Mouse (Mus musculus): Measurements from ENCODE around the gene G2e3.
A peak's percentile ranks its signal among the peaks of the same experiment; 100 is the strongest.

Gene G2e3

DNA sequence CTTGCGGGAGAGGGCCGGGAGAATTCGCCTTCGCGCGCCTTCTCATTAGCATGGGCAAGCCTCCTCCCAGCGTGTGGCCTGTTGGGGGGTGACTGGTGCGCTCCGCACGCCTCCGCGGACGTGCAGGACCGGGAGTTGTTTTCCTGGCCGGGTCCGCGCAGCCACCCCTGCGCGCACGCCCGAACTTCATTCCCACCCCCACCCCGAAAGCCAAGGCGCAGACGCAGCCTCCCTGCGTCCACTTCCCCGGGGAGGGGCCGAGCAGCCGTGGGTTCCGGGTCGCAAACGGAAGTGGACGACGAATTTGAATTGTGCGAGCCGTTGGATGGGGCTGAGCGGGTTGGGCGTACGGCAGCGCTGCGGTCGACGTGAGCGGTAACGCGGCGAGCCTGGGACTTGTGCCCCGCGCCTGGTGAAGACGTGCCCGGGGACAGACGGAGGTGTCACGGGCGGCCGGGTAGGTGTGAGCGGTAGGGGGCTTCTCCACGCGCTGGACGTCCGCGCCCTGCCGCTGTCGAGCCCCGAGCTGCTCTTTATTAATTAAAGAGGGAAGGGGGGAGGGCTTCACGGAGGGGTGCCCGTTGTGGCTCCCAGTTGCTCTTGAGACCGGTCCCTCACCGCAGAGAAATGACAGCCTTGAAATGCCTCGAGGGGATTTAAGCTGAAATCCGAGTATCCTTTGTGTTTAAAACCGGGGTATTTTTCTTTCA lies at the start of gene G2e3:
Gene G2e3 (plus strand): TSS at position 74 of the 710 bp plus-strand sequence.
- peak; percentile 92 for DNase-seq

GRCm38 (mm10) chr12:51323604-51324003 lies 24.3 kb upstream of the G2e3 start:
- no peak for DNase-seq

- no peak for DNase-seq
Observed at GRCm38 (mm10) chr12:51326819-51327218, 21.0 kb upstream of the G2e3 start.

DNA sequence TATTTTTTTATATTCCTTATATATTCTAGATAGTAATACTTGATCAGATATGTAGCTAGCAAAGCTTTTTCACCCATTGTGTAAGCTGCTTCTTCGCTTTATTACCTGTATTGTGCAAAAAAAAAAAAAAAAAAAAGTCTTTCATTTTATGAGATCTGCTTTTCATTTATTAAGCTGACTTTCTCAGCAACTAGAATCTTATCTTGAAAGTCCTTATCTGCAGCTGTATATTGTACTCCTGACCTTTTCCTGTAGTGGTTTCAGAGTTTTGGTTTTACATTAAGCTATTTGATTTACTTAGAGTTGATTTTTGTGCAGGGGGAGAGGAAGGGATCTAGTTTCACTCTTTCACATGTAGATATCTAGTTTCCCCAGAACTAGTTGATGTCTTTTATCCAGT lies 10.8 kb upstream of the G2e3 start:
- DNase-seq = no peak

- no peak for DNase-seq
Observed at GRCm38 (mm10) chr12:51346121-51346520, 1.7 kb upstream of the G2e3 start.

DNA sequence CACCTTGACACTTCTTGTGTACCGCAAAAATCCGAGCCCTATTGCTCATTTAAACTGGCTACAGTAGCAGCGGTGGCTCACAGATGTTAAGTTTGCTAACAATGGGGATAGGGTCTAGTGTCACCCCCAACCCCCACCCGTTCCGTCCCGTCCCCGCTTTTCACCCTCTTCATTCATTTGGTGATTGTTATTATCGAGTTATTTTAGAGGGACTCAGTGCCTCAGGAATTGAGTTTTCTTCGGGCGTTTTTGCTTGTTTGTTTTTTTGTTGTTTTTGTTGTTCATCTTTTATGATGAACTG lies 787 bp downstream of the G2e3 start:
- DNase-seq = no peak

- no peak for DNase-seq
Observed at GRCm38 (mm10) chr12:51355296-51355695, 7.4 kb downstream of the G2e3 start.

DNA sequence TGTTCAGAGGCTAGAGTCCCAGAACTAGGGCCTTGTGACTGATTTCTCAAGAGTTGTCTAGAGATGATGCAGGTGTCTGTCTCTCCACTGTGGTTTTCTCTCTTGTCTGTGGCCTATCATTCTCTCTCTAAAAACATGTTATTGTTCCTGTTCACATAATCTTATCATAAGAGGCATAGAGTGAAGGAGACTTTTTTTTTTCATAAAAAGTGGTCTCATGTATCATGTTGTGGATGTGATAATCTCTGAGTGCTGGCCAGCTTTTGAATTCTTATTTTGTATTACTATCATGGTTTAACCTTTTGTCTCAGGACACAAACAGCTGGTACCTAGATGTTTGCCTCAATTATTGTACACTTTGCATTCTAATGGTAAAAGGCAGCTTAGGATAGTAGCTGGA lies 13.4 kb downstream of the G2e3 start:
- no peak for DNase-seq

DNA sequence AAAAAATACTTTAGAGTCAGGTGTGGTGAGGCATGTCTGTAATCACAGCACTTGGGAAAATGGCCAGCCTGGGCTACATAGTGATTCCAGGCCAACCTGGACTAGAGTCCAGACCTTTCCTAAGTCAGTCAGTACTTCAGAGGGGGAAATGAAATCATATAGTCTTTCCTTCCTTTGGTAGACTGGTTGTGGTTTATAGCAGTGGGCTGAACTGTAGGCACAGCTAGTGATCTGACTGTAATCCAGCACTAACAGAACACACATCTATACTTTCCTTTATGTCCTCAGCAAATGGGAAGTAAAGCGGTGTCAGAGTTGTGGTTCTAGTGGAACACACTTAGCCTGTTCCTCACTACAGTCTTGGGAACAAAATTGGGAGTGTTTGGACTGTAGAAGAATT lies 15.0 kb downstream of the G2e3 start:
- DNase-seq = no peak

DNA sequence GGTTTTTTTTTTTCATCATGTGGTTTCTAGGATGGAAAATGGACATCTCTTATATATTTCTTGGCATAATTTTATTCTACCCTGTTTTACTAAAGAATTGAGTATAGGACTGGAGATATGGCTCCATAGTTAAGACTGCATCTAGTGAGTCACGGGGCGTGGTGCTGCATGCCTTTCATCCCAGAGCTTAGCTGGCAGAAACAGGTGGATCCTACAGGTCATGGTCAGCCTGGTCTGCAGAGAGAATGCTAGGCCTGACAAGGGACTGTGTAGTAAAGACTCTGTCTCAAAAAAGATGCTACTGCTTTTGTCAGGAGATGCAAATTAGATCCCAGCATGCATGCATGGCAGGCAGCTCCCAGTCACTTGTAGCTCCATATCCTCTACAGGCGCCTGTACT lies 20.6 kb downstream of the G2e3 start:
- no peak for DNase-seq

- peak; percentile 95 for DNase-seq
Observed at GRCm38 (mm10) chr12:51377003-51377887, 29.4 kb downstream of the G2e3 start, which contains the start of gene Scfd1. Gene Scfd1, plus strand, starts transcription at chr12:51377510.

- no peak for DNase-seq
Observed at GRCm38 (mm10) chr12:51377888-51378190, 30.0 kb downstream of the G2e3 start.

- no peak for DNase-seq
Observed at GRCm38 (mm10) chr12:51399871-51400270, 52.0 kb downstream of the G2e3 start.

GRCm38 (mm10) chr12:51402060-51402698 lies 54.3 kb downstream of the G2e3 start:
- DNase-seq = no peak

DNA sequence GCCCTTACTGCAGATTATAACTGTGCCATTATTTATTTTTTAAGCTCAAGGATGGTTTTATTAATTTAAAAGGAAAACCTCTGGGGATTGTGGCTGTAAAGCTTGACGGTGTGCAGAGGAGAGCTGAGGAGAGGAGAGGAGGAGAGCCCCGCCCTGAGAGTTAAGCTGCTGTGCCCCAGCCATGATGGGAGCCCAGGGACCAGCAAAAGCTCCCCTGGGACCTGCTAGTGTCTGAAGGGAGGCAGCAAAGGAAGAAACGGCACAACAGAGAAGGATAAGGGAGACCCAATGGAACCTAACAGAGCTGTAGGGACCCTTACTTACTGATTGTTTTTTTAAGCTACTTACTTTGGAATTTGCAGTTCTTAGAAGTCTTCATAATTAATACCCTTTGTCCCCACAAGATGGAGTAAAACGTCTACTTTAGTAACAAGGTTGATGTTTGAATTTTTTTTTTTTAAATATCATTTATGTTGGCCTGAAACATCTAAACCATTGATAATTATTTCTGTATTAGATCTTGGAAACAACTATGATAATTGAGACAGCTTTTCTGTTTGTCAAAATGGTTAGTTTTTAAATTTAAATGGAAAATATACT lies 56.2 kb downstream of the G2e3 start:
- no peak for DNase-seq

DNA sequence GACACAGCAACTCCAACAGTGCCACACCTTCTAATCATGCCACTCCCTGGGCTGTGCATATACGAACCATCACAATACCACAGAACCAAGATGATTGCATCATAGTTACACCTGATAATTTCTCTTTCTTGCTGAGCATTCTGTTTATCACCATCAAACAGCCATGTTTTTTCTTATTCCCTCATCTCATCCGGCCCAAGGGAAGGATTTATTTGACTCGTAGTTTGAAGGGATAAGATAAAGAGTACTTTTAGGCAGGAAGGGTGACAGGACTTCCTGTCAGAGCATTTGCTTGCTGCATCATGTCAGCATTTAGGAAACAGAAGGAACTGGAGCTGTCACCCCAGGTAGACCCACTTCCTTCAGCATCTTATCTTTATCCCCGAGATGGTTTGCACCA lies 63.5 kb downstream of the G2e3 start:
- no peak for DNase-seq

All from liver (tissue).